Mouse (Mus musculus) MEL (cell line): ENCODE measurements at regions not wholly inside any gene's neighbourhood (a gene's known extent, or its start where the extent isn't known, plus 50 kb on each side); places are given as distances from the start of the nearest gene placed in this dataset.

Experiments used
- DNase-seq: peaks from one replicate; pipeline ENCODE4 v3.0.0; 2011; ENCODE audit warnings: low read depth, low spot score
- H3K27ac ChIP-seq: 2 replicates; pipeline ENCODE4 v1.5.1; 2012; ENCODE audit warnings: low read depth, mild to moderate bottlenecking, control low read depth, low read length, moderate library complexity; ENCODE audit not compliant: control insufficient read depth
- H3K27me3 ChIP-seq, 2 experiments: fragments of 150-350 bp in 1 of 2; sonication (generic) in 1 of 2; 2 replicates each; pipeline ENCODE4 v1.6.1; 2012; ENCODE audit warnings: low read length in 2 of 2, mild to moderate bottlenecking in 2 of 2, improper control_type of control experiment in 1 of 2, moderate library complexity in 1 of 2; ENCODE audit not compliant: insufficient read depth in 2 of 2, control insufficient read depth in 1 of 2
- H3K36me3 ChIP-seq, 2 experiments: 2 replicates each; pipeline ENCODE4 v1.6.1; 2012 to 2014; ENCODE audit warnings: low read length in 2 of 2, improper control_type of control experiment in 1 of 2, inconsistent platforms in 1 of 2, mild to moderate bottlenecking in 1 of 2; ENCODE audit not compliant: insufficient read depth in 2 of 2, control insufficient read depth in 1 of 2
- H3K4me1 ChIP-seq, 2 experiments: fragments of 150-350 bp in 1 of 2; sonication (generic) in 1 of 2; 2 replicates each; pipeline ENCODE4 v1.6.1; 2012; ENCODE audit warnings: low read length in 2 of 2, improper control_type of control experiment in 1 of 2, mild to moderate bottlenecking in 1 of 2; ENCODE audit not compliant: insufficient read depth in 2 of 2, control insufficient read depth in 1 of 2
- H3K4me3 ChIP-seq, 2 experiments: fragments of 150-350 bp in 1 of 2; sonication (generic) in 1 of 2; 2 replicates each; pipeline ENCODE4 v1.5.1; 2012; ENCODE audit warnings: low read depth in 2 of 2, low read length in 2 of 2, mild to moderate bottlenecking in 2 of 2, moderate library complexity in 2 of 2, control low read depth in 1 of 2, improper control_type of control experiment in 1 of 2; ENCODE audit not compliant: control insufficient read depth in 1 of 2, insufficient read depth in 1 of 2
- H3K79me2 ChIP-seq: 2 replicates; pipeline ENCODE4 v1.6.1; 2012; ENCODE audit warnings: mild to moderate bottlenecking, low read length, moderate library complexity; ENCODE audit not compliant: control insufficient read depth, poor library complexity, insufficient read depth
- H3K9ac ChIP-seq: 2 replicates; pipeline ENCODE4 v1.6.1; 2012; ENCODE audit warnings: low read depth, mild to moderate bottlenecking, control low read depth, low read length, moderate library complexity; ENCODE audit not compliant: control insufficient read depth, poor library complexity, severe bottlenecking
- H3K9me3 ChIP-seq: fragments of 150-350 bp; sonication (generic); replicated peaks from 2 replicates; pipeline ENCODE4 v1.6.1; 2012; ENCODE audit warnings: mild to moderate bottlenecking, low read length, improper control_type of control experiment, moderate library complexity; ENCODE audit not compliant: insufficient read depth
- BHLHE40 ChIP-seq: IDR thresholded peaks from 2 replicates; pipeline ENCODE4 v1.6.1; 2012; ENCODE audit warnings: low read depth, mild to moderate bottlenecking, inconsistent platforms, low read length, improper control_type of control experiment, borderline replicate concordance
- CHD1 ChIP-seq: IDR thresholded peaks from 2 replicates; pipeline ENCODE4 v1.6.1; 2012; ENCODE audit warnings: low read depth, mild to moderate bottlenecking, inconsistent platforms, low read length, improper control_type of control experiment
- CHD2 ChIP-seq: IDR thresholded peaks from 2 replicates; pipeline ENCODE4 v1.6.1; 2011; ENCODE audit warnings: low read length, improper control_type of control experiment
- CTCF ChIP-seq, 3 experiments: IDR thresholded peaks in 2 of 3; conservative IDR thresholded peaks in 1 of 3; 2 replicates each; pipeline ENCODE4 v1.5.1; 2011 to 2012; ENCODE audit warnings: low read length in 3 of 3, low read depth in 2 of 3, mild to moderate bottlenecking in 2 of 3, improper control_type of control experiment in 1 of 3, inconsistent platforms in 1 of 3, mixed read lengths in 1 of 3, moderate library complexity in 1 of 3; ENCODE audit not compliant: control insufficient read depth in 1 of 3, insufficient read depth in 1 of 3, poor library complexity in 1 of 3, severe bottlenecking in 1 of 3
- ETS1 ChIP-seq: IDR thresholded peaks from 2 replicates; pipeline ENCODE4 v1.6.1; 2012; ENCODE audit warnings: low read depth, mild to moderate bottlenecking, inconsistent platforms, low read length, improper control_type of control experiment, moderate library complexity
- GABPA ChIP-seq: IDR thresholded peaks from 2 replicates; pipeline ENCODE4 v1.6.1; 2012; ENCODE audit warnings: low read depth, mild to moderate bottlenecking, inconsistent platforms, low read length, improper control_type of control experiment, moderate library complexity
- GATA1 ChIP-seq: IDR thresholded peaks from 2 replicates; pipeline ENCODE4 v1.6.1; 2011; ENCODE audit warnings: low read depth, low read length, improper control_type of control experiment
- HCFC1 ChIP-seq: IDR thresholded peaks from 2 replicates; pipeline ENCODE4 v1.6.1; 2012; ENCODE audit warnings: low read depth, mild to moderate bottlenecking, inconsistent platforms, low read length, improper control_type of control experiment, moderate library complexity
- KAT2A ChIP-seq: conservative IDR thresholded peaks from 2 replicates; pipeline ENCODE4 v1.6.1; 2012; ENCODE audit warnings: low read depth, low read length, improper control_type of control experiment, inconsistent platforms
- MAFK ChIP-seq: IDR thresholded peaks from 2 replicates; pipeline ENCODE4 v1.6.1; 2011; ENCODE audit warnings: low read depth, mild to moderate bottlenecking, low read length, improper control_type of control experiment, borderline replicate concordance
- MAX ChIP-seq: IDR thresholded peaks from 2 replicates; pipeline ENCODE4 v1.6.1; 2011; ENCODE audit warnings: low read length, improper control_type of control experiment
- MYB ChIP-seq: IDR thresholded peaks from 2 replicates; pipeline ENCODE4 v1.6.1; 2011; ENCODE audit warnings: mild to moderate bottlenecking, low read depth, low read length, improper control_type of control experiment
- MYC ChIP-seq: IDR thresholded peaks from 2 replicates; pipeline ENCODE4 v1.6.1; 2011; ENCODE audit warnings: low read depth, mild to moderate bottlenecking, low read length, improper control_type of control experiment, moderate library complexity
- NELFE ChIP-seq: IDR thresholded peaks from 2 replicates; pipeline ENCODE4 v1.6.1; 2011; ENCODE audit warnings: low read depth, low read length, improper control_type of control experiment
- POLR2A ChIP-seq, 2 experiments: IDR thresholded peaks; 2 replicates each; pipeline ENCODE4 v1.6.1; 2011 to 2012; ENCODE audit warnings: low read length in 2 of 2, mild to moderate bottlenecking in 2 of 2, control low read depth in 1 of 2, improper control_type of control experiment in 1 of 2, low read depth in 1 of 2, moderate library complexity in 1 of 2; ENCODE audit not compliant: control insufficient read depth in 1 of 2, insufficient read depth in 1 of 2, poor library complexity in 1 of 2
- POLR2AphosphoS2 ChIP-seq: IDR thresholded peaks from 2 replicates; pipeline ENCODE4 v1.6.1; 2011; ENCODE audit warnings: low read length, improper control_type of control experiment
- POLR2AphosphoS5 ChIP-seq: IDR thresholded peaks from 2 replicates; pipeline ENCODE4 v1.6.1; 2012; ENCODE audit warnings: low read depth, borderline replicate concordance, mild to moderate bottlenecking, inconsistent platforms, low read length, moderate library complexity, mixed read lengths
- RAD21 ChIP-seq: IDR thresholded peaks from 2 replicates; pipeline ENCODE4 v1.6.1; 2011; ENCODE audit warnings: mild to moderate bottlenecking, low read depth, low read length, improper control_type of control experiment
- SIN3A ChIP-seq: IDR thresholded peaks from 2 replicates; pipeline ENCODE4 v1.6.1; 2012; ENCODE audit warnings: low read length, improper control_type of control experiment, inconsistent platforms
- SMC3 ChIP-seq: IDR thresholded peaks from 2 replicates; pipeline ENCODE4 v1.6.1; 2011; ENCODE audit warnings: low read depth, low read length, improper control_type of control experiment
- TAL1 ChIP-seq: IDR thresholded peaks from 2 replicates; pipeline ENCODE4 v1.6.1; 2012; ENCODE audit warnings: mild to moderate bottlenecking, inconsistent platforms, low read length, moderate library complexity, mixed read lengths
- TCF12 ChIP-seq: IDR thresholded peaks from 2 replicates; pipeline ENCODE4 v1.6.1; 2014; ENCODE audit warnings: low read depth, mild to moderate bottlenecking, inconsistent platforms, low read length, improper control_type of control experiment, moderate library complexity
- UBTF ChIP-seq: IDR thresholded peaks from 2 replicates; pipeline ENCODE4 v1.6.1; 2012; ENCODE audit warnings: low read depth, mild to moderate bottlenecking, inconsistent platforms, low read length, improper control_type of control experiment, moderate library complexity, borderline replicate concordance; ENCODE audit not compliant: insufficient read depth
- USF2 ChIP-seq, 2 experiments: IDR thresholded peaks; 2 replicates each; pipeline ENCODE4 v1.6.1; 2011 to 2012; ENCODE audit warnings: improper control_type of control experiment in 2 of 2, low read length in 2 of 2, borderline replicate concordance in 1 of 2, inconsistent platforms in 1 of 2, low read depth in 1 of 2, mild to moderate bottlenecking in 1 of 2; ENCODE audit not compliant: insufficient read depth in 1 of 2
- ZC3H11A ChIP-seq: IDR thresholded peaks from 2 replicates; pipeline ENCODE4 v1.6.1; 2012; ENCODE audit warnings: low read depth, mild to moderate bottlenecking, inconsistent platforms, low read length, improper control_type of control experiment
- ZKSCAN1 ChIP-seq: IDR thresholded peaks from 2 replicates; pipeline ENCODE4 v1.6.1; 2012; ENCODE audit warnings: low read depth, mild to moderate bottlenecking, inconsistent platforms, low read length, improper control_type of control experiment, moderate library complexity
- ZMIZ1 ChIP-seq: IDR thresholded peaks from 2 replicates; pipeline ENCODE4 v1.6.1; 2012; ENCODE audit warnings: low read depth, mild to moderate bottlenecking, inconsistent platforms, low read length, improper control_type of control experiment, moderate library complexity

DNA sequence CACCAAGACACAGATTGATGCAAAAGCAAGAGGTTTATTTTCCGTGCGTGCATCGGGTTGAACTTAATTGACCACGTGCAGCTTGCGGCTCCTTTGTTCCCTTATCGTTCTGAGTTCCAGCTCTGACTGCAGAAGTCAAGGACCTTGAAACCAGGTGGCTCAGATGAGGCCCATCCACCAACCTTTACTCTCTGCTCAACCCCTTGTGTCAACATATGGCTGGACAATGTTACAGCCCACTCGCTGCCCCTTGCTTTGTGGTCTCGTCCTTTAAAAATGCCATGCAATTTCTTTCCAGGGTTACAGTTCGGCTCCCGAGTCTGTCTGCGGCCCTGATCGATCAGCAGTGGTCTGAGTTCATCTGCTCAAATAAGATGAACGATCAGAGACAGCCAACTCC lies 175.2 kb upstream of the Foxn2 start:
- no peaks in the 10 kb centered on the region for H3K4me1 ChIP-seq
- TF ChIP-seq GATA1 (no peak), ZKSCAN1 (no peak), CTCF (IDR thresholded peaks at IDR 0.05 in 2 of 3, conservative IDR thresholded peaks at IDR 0.05 in 1 of 3; ENCODE audit: control insufficient read depth in 1 of 3, insufficient read depth in 1 of 3, low read depth in 2 of 3, low read length in 3 of 3, poor library complexity in 1 of 3, severe bottlenecking in 1 of 3) (no peak), RAD21 (no peak), MYC (no peak)
- no peak for DNase-seq
- H3K9me3 ChIP-seq: no peaks in the 10 kb centered on the region
- H3K27ac ChIP-seq: no peak overlapping the region
- no peaks in the 10 kb centered on the region for H3K27me3 ChIP-seq
- H3K36me3 ChIP-seq: no peaks in the 10 kb centered on the region
- H3K9ac ChIP-seq: no peak overlapping the region
- H3K79me2 ChIP-seq: no peaks in the 10 kb centered on the region
- H3K4me3 ChIP-seq: no peak overlapping the region

DNA sequence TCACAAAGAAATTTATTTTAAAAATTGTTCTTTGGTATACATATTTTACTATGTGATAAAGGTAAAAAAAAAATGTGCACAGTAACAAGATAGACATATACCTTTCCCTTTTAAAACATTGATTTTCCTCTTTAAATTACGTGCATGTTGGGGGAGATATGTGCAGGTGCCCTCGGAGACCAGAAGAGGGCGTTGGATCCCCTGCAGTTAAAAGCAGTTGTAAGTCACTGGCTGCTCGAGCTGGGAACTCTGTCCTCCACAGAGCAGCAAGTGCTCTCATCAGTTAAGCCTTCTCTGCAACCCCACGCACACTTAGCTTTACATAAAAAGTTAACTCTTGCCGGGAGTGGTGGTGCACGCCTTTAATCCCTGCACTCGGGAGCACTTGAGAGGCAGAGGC lies 172.3 kb upstream of the Foxn2 start:
- Histone ChIP-seq H3K4me3 (no peak overlapping the region), H3K27me3 (no peaks in the 10 kb centered on the region), H3K27ac (no peak overlapping the region), H3K9me3 (no peaks in the 10 kb centered on the region), H3K9ac (no peak overlapping the region), H3K36me3 (no peaks in the 10 kb centered on the region), H3K4me1 (no peaks in the 10 kb centered on the region), H3K79me2 (no peaks in the 10 kb centered on the region)
- DNase-seq: no peak
- TF ChIP-seq BHLHE40: no peak
- TF ChIP-seq GABPA: no peak
- TF ChIP-seq CHD1: no peak
- TF ChIP-seq ZC3H11A: no peak
- no peak for TF ChIP-seq ETS1
- TF ChIP-seq MYC: no peak
- no peak for TF ChIP-seq MAX
- TF ChIP-seq MAFK: no peak
- TF ChIP-seq POLR2AphosphoS5: no peak
- no peak for TF ChIP-seq UBTF
- TF ChIP-seq CTCF (IDR thresholded peaks at IDR 0.05 in 2 of 3, conservative IDR thresholded peaks at IDR 0.05 in 1 of 3; ENCODE audit: control insufficient read depth in 1 of 3, insufficient read depth in 1 of 3, low read depth in 2 of 3, low read length in 3 of 3, poor library complexity in 1 of 3, severe bottlenecking in 1 of 3): no peak
- no peak for TF ChIP-seq ZMIZ1

DNA sequence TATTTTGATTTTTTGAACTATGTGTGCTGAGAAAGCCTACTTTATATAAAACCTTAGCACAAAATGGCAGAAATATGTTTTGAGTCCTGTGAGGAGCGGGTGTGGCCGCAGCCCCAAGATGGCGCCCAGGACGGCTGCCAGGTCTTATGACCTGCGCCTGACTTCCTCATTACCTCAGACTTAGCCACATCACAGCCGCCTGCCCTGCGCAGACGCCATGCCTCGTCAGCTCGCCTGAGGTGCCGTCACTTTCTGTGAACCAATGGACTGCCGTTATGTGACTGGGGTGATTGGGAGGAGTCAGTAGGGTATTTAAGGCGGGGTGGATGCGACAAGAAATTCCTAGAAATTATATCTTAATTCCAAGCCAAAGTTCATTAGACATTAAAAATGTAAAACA lies 171.7 kb upstream of the Foxn2 start:
- H3K79me2 ChIP-seq: no peaks in the 10 kb centered on the region
- no peaks in the 10 kb centered on the region for H3K36me3 ChIP-seq
- no peak overlapping the region for H3K9ac ChIP-seq
- no peaks in the 10 kb centered on the region for H3K27me3 ChIP-seq
- no peak overlapping the region for H3K27ac ChIP-seq
- DNase-seq: no peak
- no peaks in the 10 kb centered on the region for H3K9me3 ChIP-seq
- no peak overlapping the region for H3K4me3 ChIP-seq
- H3K4me1 ChIP-seq: no peaks in the 10 kb centered on the region
- no peak for TF ChIP-seq TCF12
- no peak for TF ChIP-seq POLR2A (IDR thresholded peaks at IDR 0.05; ENCODE audit: control insufficient read depth in 1 of 2, insufficient read depth in 1 of 2, low read depth in 1 of 2, low read length in 2 of 2, poor library complexity in 1 of 2)
- no peak for TF ChIP-seq CHD1
- TF ChIP-seq GATA1: no peak
- no peak for TF ChIP-seq HCFC1
- no peak for TF ChIP-seq USF2 (IDR thresholded peaks at IDR 0.05; ENCODE audit: borderline replicate concordance in 1 of 2, insufficient read depth in 1 of 2, low read depth in 1 of 2, low read length in 2 of 2)
- no peak for TF ChIP-seq POLR2AphosphoS2
- no peak for TF ChIP-seq NELFE
- no peak for TF ChIP-seq CHD2
- no peak for TF ChIP-seq SIN3A
- TF ChIP-seq TAL1: no peak
- TF ChIP-seq KAT2A: no peak
- no peak for TF ChIP-seq SMC3
- no peak for TF ChIP-seq ZC3H11A
- TF ChIP-seq MAX: no peak
- no peak for TF ChIP-seq ZKSCAN1
- no peak for TF ChIP-seq MYB
- TF ChIP-seq RAD21: no peak
